Mouse (Mus musculus): ENCODE results near the gene Sf1. TPM values are rescaled to one million over a fixed set of nuclear protein-coding genes. Genes with fewer than 3 reads are reported as not detected.

Sf1 gene
- polyA plus RNA-seq, 1 experiment from 2014 or later = 136 TPM

Small RNAs within 50 kb of the gene (microRNA-seq; reads per million reads assigned to microRNA genes)
- gene Mir6989 = not detected

Other genes with a start within 250 kb of the Sf1 start
- gene Sac3d1, start 245.0 kb upstream of the Sf1 start, polyA plus RNA-seq (2015; fragmentation: Nextera tagmentation; extraction: Ambion mirVana) = 48.6 and 49.8 TPM in 2 replicates
- gene Snx15, start 235.4 kb upstream of the Sf1 start, polyA plus RNA-seq (2015; fragmentation: Nextera tagmentation; extraction: Ambion mirVana) = 33.1 TPM in 2 replicates
- 0.42 and 0.56 TPM in 2 replicates for gene Batf2, start 222.7 kb upstream of the Sf1 start, polyA plus RNA-seq (2015; fragmentation: Nextera tagmentation; extraction: Ambion mirVana)
- gene Arl2, start 222.1 kb upstream of the Sf1 start, polyA plus RNA-seq (2015; fragmentation: Nextera tagmentation; extraction: Ambion mirVana) = 96.9 and 106 TPM in 2 replicates
- gene Majin, start 179.3 kb upstream of the Sf1 start, polyA plus RNA-seq (2015; fragmentation: Nextera tagmentation; extraction: Ambion mirVana) = not detected in 2 replicates
- gene Gpha2, start 137.3 kb upstream of the Sf1 start, polyA plus RNA-seq (2015; fragmentation: Nextera tagmentation; extraction: Ambion mirVana) = 0.48 TPM in 1 of 2 replicates, not detected in the other
- 17.1 and 19.2 TPM in 2 replicates for gene Ppp2r5b, start 127.8 kb upstream of the Sf1 start, polyA plus RNA-seq (2015; fragmentation: Nextera tagmentation; extraction: Ambion mirVana)
- 8.9 and 9.3 TPM in 2 replicates for gene Atg2a, start 122.0 kb upstream of the Sf1 start, polyA plus RNA-seq (2015; fragmentation: Nextera tagmentation; extraction: Ambion mirVana)
- 66.7 and 76.1 TPM in 2 replicates for gene Ehd1, start 87.0 kb upstream of the Sf1 start, polyA plus RNA-seq (2015; fragmentation: Nextera tagmentation; extraction: Ambion mirVana)
- gene Cdc42bpg, start 57.2 kb upstream of the Sf1 start, polyA plus RNA-seq (2015; fragmentation: Nextera tagmentation; extraction: Ambion mirVana) = 0.77 and 0.92 TPM in 2 replicates
- 82.6 and 85.7 TPM in 2 replicates for gene Men1, start 28.7 kb upstream of the Sf1 start, polyA plus RNA-seq (2015; fragmentation: Nextera tagmentation; extraction: Ambion mirVana)
- gene Map4k2, start 22.6 kb upstream of the Sf1 start, polyA plus RNA-seq (2015; fragmentation: Nextera tagmentation; extraction: Ambion mirVana) = 19.2 and 22.9 TPM in 2 replicates
- 17.7 and 22.3 TPM in 2 replicates for gene Pygm, start 20.7 kb downstream of the Sf1 start, polyA plus RNA-seq (2015; fragmentation: Nextera tagmentation; extraction: Ambion mirVana)
- 62.6 and 72.1 TPM in 2 replicates for gene Rasgrp2, start 35.6 kb downstream of the Sf1 start, polyA plus RNA-seq (2015; fragmentation: Nextera tagmentation; extraction: Ambion mirVana)
- gene Nrxn2, start 55.0 kb downstream of the Sf1 start, polyA plus RNA-seq (2015; fragmentation: Nextera tagmentation; extraction: Ambion mirVana) = 0.58 and 0.97 TPM in 2 replicates
- 0.11 TPM in 1 of 2 replicates, not detected in the other for gene Slc22a12, start 179.3 kb downstream of the Sf1 start, polyA plus RNA-seq (2015; fragmentation: Nextera tagmentation; extraction: Ambion mirVana)

All from lung, embryonic 15.5 days (tissue).